Mouse (Mus musculus) midbrain, embryonic 16.5 days (tissue): ENCODE results near the gene Dpf1. TPM values are rescaled to one million over a fixed set of nuclear protein-coding genes. Genes with fewer than 3 reads are reported as not detected.
A peak's percentile ranks its signal among the peaks of the same experiment; 100 is the strongest.

Experiments
- ATAC-seq: fragments of 200-750 bp; cut with Nextera tagmentation; 2 replicates; pipeline ENCODE4 v1.8.0; 2017; ENCODE audit warnings: moderate TSS enrichment
- H3K27ac ChIP-seq: fragments of 300-500 bp; sonication (generic); 2 replicates; pipeline ENCODE4 v1.5.1; 2014; ENCODE audit warnings: mild to moderate bottlenecking, low read length, mixed read lengths
- H3K27me3 ChIP-seq: fragments of 300-500 bp; sonication (generic); 2 replicates; pipeline ENCODE4 v1.6.1; 2014; ENCODE audit warnings: low read depth, low read length, mixed read lengths; ENCODE audit not compliant: control insufficient read depth, insufficient read depth
- H3K36me3 ChIP-seq: fragments of 300-500 bp; sonication (generic); 2 replicates; pipeline ENCODE4 v1.6.1; 2014; ENCODE audit warnings: mild to moderate bottlenecking, low read length, moderate library complexity, mixed read lengths; ENCODE audit not compliant: control insufficient read depth, insufficient read depth
- H3K4me1 ChIP-seq: fragments of 300-500 bp; sonication (generic); 2 replicates; pipeline ENCODE4 v1.6.1; 2014; ENCODE audit warnings: mild to moderate bottlenecking, low read length, mixed read lengths; ENCODE audit not compliant: control insufficient read depth, insufficient read depth
- H3K4me2 ChIP-seq: fragments of 300-500 bp; sonication (generic); 2 replicates; pipeline ENCODE4 v1.6.1; 2014; ENCODE audit warnings: mild to moderate bottlenecking, low read length, mixed read lengths
- H3K4me3 ChIP-seq: fragments of 300-500 bp; sonication (generic); 2 replicates; pipeline ENCODE4 v1.5.1; 2014; ENCODE audit warnings: low read depth, mild to moderate bottlenecking, low read length, moderate library complexity, mixed read lengths
- H3K9ac ChIP-seq: fragments of 300-500 bp; sonication (generic); 2 replicates; pipeline ENCODE4 v1.6.1; 2014; ENCODE audit warnings: low read depth, low read length, mixed read lengths
- H3K9me3 ChIP-seq: fragments of 300-500 bp; sonication (generic); replicated peaks from 2 replicates; pipeline ENCODE4 v1.6.1; 2014; ENCODE audit warnings: mild to moderate bottlenecking, low read length, mixed read lengths; ENCODE audit not compliant: control insufficient read depth, poor library complexity, severe bottlenecking
- WGBS: fragments of 180-500 bp; shearing (Covaris S2); extraction: QIAGEN DNeasy Blood & Tissue Kit; methylation state at CpG from one replicate; pipeline ENCODE4 v1.1.7; 2014; 5-methylcytosine and 5-hydroxymethylcytosine counted together
- polyA plus RNA-seq: library from polyadenylated mRNA; unstranded; fragments of >200 nt; fragmentation: Nextera tagmentation; extraction: Ambion mirVana; gene quantifications from 2 replicates; pipeline ENCODE4 v1.2.1, GENCODE M21; 2015

The Dpf1 gene
- polyA plus RNA-seq, 1 experiment from 2014 or later, result 223 TPM

GRCm38 (mm10) chr7:29314844-29315628 lies 11.3 kb downstream of the Dpf1 start:
- Histone ChIP-seq H3K9ac (peak overlapping the region; percentile 32; the same call in 1 of the 2 replicates), H3K4me2 (peak overlapping the region; percentile 49), H3K4me3 (0 out of 2 replicates have a peak overlapping the region, but pooled peaks have one; percentile 6), H3K27ac (peak overlapping the region; percentile 96), H3K4me1 (peaks cover 86% of the 10 kb centered on the region), H3K36me3 (peaks cover 9% of the 10 kb centered on the region; the same call in 1 of the 2 replicates), H3K9me3 (no peaks in the 10 kb centered on the region), H3K27me3 (no peaks in the 10 kb centered on the region)
- 37% methylated on average over 13 of the region's 13 CpGs for WGBS
- peak; percentile 8; the same call in 1 of the 2 replicates for ATAC-seq

- peak overlapping the region; percentile 37; the same call in 1 of the 2 replicates for H3K4me2 ChIP-seq
- no peak for ATAC-seq
- H3K36me3 ChIP-seq, result peaks cover 4% of the 10 kb centered on the region; the same call in 1 of the 2 replicates
- peak overlapping the region; percentile 96 for H3K27ac ChIP-seq
- peak overlapping the region; percentile 61 for H3K9ac ChIP-seq
- H3K4me1 ChIP-seq, result peaks cover 82% of the 10 kb centered on the region
- no peaks in the 10 kb centered on the region for H3K9me3 ChIP-seq
- WGBS, result 51% methylated on average over 17 of the region's 17 CpGs
- H3K4me3 ChIP-seq, result no peak overlapping the region
- H3K27me3 ChIP-seq, result no peaks in the 10 kb centered on the region
Measured at GRCm38 (mm10) chr7:29316137-29316734, 12.5 kb downstream of the Dpf1 start.

GRCm38 (mm10) chr7:29316976-29317375 lies 13.2 kb downstream of the Dpf1 start:
- Histone ChIP-seq H3K36me3 (peaks cover 3% of the 10 kb centered on the region; the same call in 1 of the 2 replicates), H3K4me2 (peak overlapping the region; percentile 37), H3K27ac (peak overlapping the region; percentile 96), H3K27me3 (no peaks in the 10 kb centered on the region), H3K4me3 (no peak overlapping the region), H3K9me3 (no peaks in the 10 kb centered on the region), H3K4me1 (peaks cover 82% of the 10 kb centered on the region), H3K9ac (peak overlapping the region; percentile 51)
- ATAC-seq, result peak; percentile 23
- 2% methylated on average over 6 of the region's 10 CpGs for WGBS

GRCm38 (mm10) chr7:29317558-29317957 lies 13.8 kb downstream of the Dpf1 start:
- H3K4me3 ChIP-seq, result no peak overlapping the region; the same call in 1 of the 2 replicates
- no peaks in the 10 kb centered on the region for H3K27me3 ChIP-seq
- H3K27ac ChIP-seq, result peak overlapping the region; percentile 96
- H3K4me1 ChIP-seq, result peaks cover 80% of the 10 kb centered on the region
- ATAC-seq, result peak; percentile 55
- peak overlapping the region; percentile 37 for H3K4me2 ChIP-seq
- no peaks in the 10 kb centered on the region for H3K9me3 ChIP-seq
- 0% methylated on average over 2 of the region's 2 CpGs for WGBS
- H3K9ac ChIP-seq, result peak overlapping the region; percentile 51
- peaks cover 5% of the 10 kb centered on the region; the same call in 1 of the 2 replicates for H3K36me3 ChIP-seq

- H3K27ac ChIP-seq, result peak overlapping the region; percentile 96
Measured at GRCm38 (mm10) chr7:29318115-29318911, 14.6 kb downstream of the Dpf1 start.

GRCm38 (mm10) chr7:29319337-29320307 lies 15.9 kb downstream of the Dpf1 start:
- H3K27ac ChIP-seq, result peak overlapping the region; percentile 96
- no peaks in the 10 kb centered on the region for H3K27me3 ChIP-seq
- 10% methylated on average over 19 of the region's 19 CpGs for WGBS
- no peaks in the 10 kb centered on the region for H3K9me3 ChIP-seq
- peaks cover 12% of the 10 kb centered on the region for H3K36me3 ChIP-seq
- no peak overlapping the region for H3K4me3 ChIP-seq
- peaks cover 60% of the 10 kb centered on the region for H3K4me1 ChIP-seq
- ATAC-seq, result no peak
- peak overlapping the region; percentile 39 for H3K4me2 ChIP-seq
- H3K9ac ChIP-seq, result 0 out of 2 replicates have a peak overlapping the region, but pooled peaks have one; percentile 48

More at GRCm38 (mm10) chr7:29318115-29318911, 14.6 kb downstream of the Dpf1 start:
- no peak overlapping the region; the same call in 1 of the 2 replicates for H3K4me3 ChIP-seq
- WGBS, result 3% methylated on average over 18 of the region's 18 CpGs
- H3K9me3 ChIP-seq, result no peaks in the 10 kb centered on the region
- H3K36me3 ChIP-seq, result peaks cover 5% of the 10 kb centered on the region; the same call in 1 of the 2 replicates
- peaks cover 73% of the 10 kb centered on the region for H3K4me1 ChIP-seq
- peak; percentile 1; the same call in 1 of the 2 replicates for ATAC-seq
- H3K4me2 ChIP-seq, result peak overlapping the region; percentile 39
- no peaks in the 10 kb centered on the region for H3K27me3 ChIP-seq
- peak overlapping the region; percentile 51 for H3K9ac ChIP-seq

- WGBS, result 86% methylated on average over 6 of the region's 6 CpGs
Measured at GRCm38 (mm10) chr7:29327087-29327486, 23.3 kb downstream of the Dpf1 start.

GRCm38 (mm10) chr7:29328984-29329383 lies 25.2 kb downstream of the Dpf1 start:
- no peaks in the 10 kb centered on the region for H3K27me3 ChIP-seq
- H3K36me3 ChIP-seq, result peaks cover 25% of the 10 kb centered on the region
- WGBS, result 89% methylated on average over 16 of the region's 16 CpGs
- H3K9me3 ChIP-seq, result no peaks in the 10 kb centered on the region
- H3K4me3 ChIP-seq, result no peak overlapping the region
- H3K9ac ChIP-seq, result no peak overlapping the region
- no peak for ATAC-seq
- H3K27ac ChIP-seq, result no peak overlapping the region
- no peak overlapping the region for H3K4me2 ChIP-seq
- H3K4me1 ChIP-seq, result peaks cover 1% of the 10 kb centered on the region; the same call in 1 of the 2 replicates

More at GRCm38 (mm10) chr7:29327087-29327486, 23.3 kb downstream of the Dpf1 start:
- no peak overlapping the region for H3K4me3 ChIP-seq
- ATAC-seq, result no peak
- H3K9ac ChIP-seq, result no peak overlapping the region
- peaks cover 25% of the 10 kb centered on the region for H3K36me3 ChIP-seq
- H3K4me1 ChIP-seq, result no peaks in the 10 kb centered on the region
- H3K27me3 ChIP-seq, result no peaks in the 10 kb centered on the region
- H3K4me2 ChIP-seq, result no peak overlapping the region
- no peaks in the 10 kb centered on the region for H3K9me3 ChIP-seq
- H3K27ac ChIP-seq, result no peak overlapping the region
